Mouse (Mus musculus): Measurements from ENCODE around the gene Pdia5. TPM values are rescaled to one million over a fixed set of nuclear protein-coding genes. Genes with fewer than 3 reads are reported as not detected.
A peak's percentile ranks its signal among the peaks of the same experiment; 100 is the strongest.

The Pdia5 gene
- polyA plus RNA-seq, 1 experiment from 2014 or later: 13.9 TPM

GRCm38 (mm10) chr16:35477273-35477672 is 13.4 kb downstream of the Pdia5 start:
- Histone ChIP-seq H3K27me3 (no peaks in the 10 kb centered on the region), H3K4me3 (replicated peaks) (no peak overlapping the region), H3K9ac (replicated peaks) (no peak overlapping the region), H3K27ac (no peak overlapping the region), H3K36me3 (no peaks in the 10 kb centered on the region), H3K4me1 (replicated peaks) (0 out of 2 replicates have a peak, but pooled peaks cover 12% of the 10 kb centered on the region), H3K4me2 (replicated peaks) (no peak overlapping the region), H3K9me3 (no peaks in the 10 kb centered on the region)
- ATAC-seq: no peak
- WGBS: 71% methylated on average over 1 of the region's 1 CpGs

- Histone ChIP-seq H3K9ac (replicated peaks) (no peak overlapping the region), H3K4me1 (replicated peaks) (no peaks in the 10 kb centered on the region), H3K4me3 (replicated peaks) (no peak overlapping the region), H3K27me3 (no peaks in the 10 kb centered on the region), H3K36me3 (no peaks in the 10 kb centered on the region), H3K27ac (no peak overlapping the region), H3K4me2 (replicated peaks) (no peak overlapping the region), H3K9me3 (no peaks in the 10 kb centered on the region)
- 90% methylated on average over 14 of the region's 14 CpGs for WGBS
- ATAC-seq: no peak
Measured at GRCm38 (mm10) chr16:35472569-35473275, 18.0 kb downstream of the Pdia5 start.

GRCm38 (mm10) chr16:35471841-35472568 is 18.7 kb downstream of the Pdia5 start:
- 91% methylated on average over 17 of the region's 17 CpGs for WGBS
- no peak for ATAC-seq

GRCm38 (mm10) chr16:35470983-35471382 is 19.7 kb downstream of the Pdia5 start:
- Histone ChIP-seq H3K4me3 (replicated peaks) (no peak overlapping the region), H3K9ac (replicated peaks) (no peak overlapping the region), H3K36me3 (no peaks in the 10 kb centered on the region), H3K4me2 (replicated peaks) (no peak overlapping the region), H3K4me1 (replicated peaks) (no peaks in the 10 kb centered on the region), H3K9me3 (no peaks in the 10 kb centered on the region), H3K27me3 (no peaks in the 10 kb centered on the region), H3K27ac (no peak overlapping the region)
- 88% methylated on average over 8 of the region's 8 CpGs for WGBS
- ATAC-seq: no peak

More at GRCm38 (mm10) chr16:35471841-35472568, 18.7 kb downstream of the Pdia5 start:
- no peak overlapping the region for H3K27ac ChIP-seq
- H3K36me3 ChIP-seq: no peaks in the 10 kb centered on the region
- no peaks in the 10 kb centered on the region for H3K9me3 ChIP-seq
- H3K4me2 ChIP-seq (replicated peaks): no peak overlapping the region
- no peak overlapping the region for H3K4me3 ChIP-seq (replicated peaks)
- no peak overlapping the region for H3K9ac ChIP-seq (replicated peaks)
- H3K4me1 ChIP-seq (replicated peaks): no peaks in the 10 kb centered on the region
- H3K27me3 ChIP-seq: no peaks in the 10 kb centered on the region

- Histone ChIP-seq H3K27me3 (no peaks in the 10 kb centered on the region), H3K27ac (no peak overlapping the region), H3K4me3 (replicated peaks) (no peak overlapping the region), H3K4me1 (replicated peaks) (peaks cover 3% of the 10 kb centered on the region), H3K36me3 (no peaks in the 10 kb centered on the region), H3K4me2 (replicated peaks) (no peak overlapping the region), H3K9me3 (no peaks in the 10 kb centered on the region), H3K9ac (replicated peaks) (no peak overlapping the region)
- no peak for ATAC-seq
- 89% methylated on average over 8 of the region's 8 CpGs for WGBS
Measured at GRCm38 (mm10) chr16:35470096-35470495, 20.6 kb downstream of the Pdia5 start.

GRCm38 (mm10) chr16:35469016-35469415 is 21.7 kb downstream of the Pdia5 start:
- Histone ChIP-seq H3K4me2 (replicated peaks) (no peak overlapping the region), H3K4me3 (replicated peaks) (no peak overlapping the region), H3K4me1 (replicated peaks) (peaks cover 14% of the 10 kb centered on the region), H3K27ac (no peak overlapping the region), H3K27me3 (no peaks in the 10 kb centered on the region), H3K36me3 (no peaks in the 10 kb centered on the region), H3K9ac (replicated peaks) (no peak overlapping the region), H3K9me3 (no peaks in the 10 kb centered on the region)
- no peak for ATAC-seq
- 73% methylated on average over 6 of the region's 6 CpGs for WGBS

- ATAC-seq: no peak
- no peaks in the 10 kb centered on the region for H3K9me3 ChIP-seq
- WGBS: 89% methylated on average over 2 of the region's 2 CpGs
- H3K4me3 ChIP-seq (replicated peaks): no peak overlapping the region
- H3K27ac ChIP-seq: no peak overlapping the region
- peaks cover 14% of the 10 kb centered on the region for H3K4me1 ChIP-seq (replicated peaks)
- H3K4me2 ChIP-seq (replicated peaks): no peak overlapping the region
- no peaks in the 10 kb centered on the region for H3K27me3 ChIP-seq
- H3K9ac ChIP-seq (replicated peaks): no peak overlapping the region
- H3K36me3 ChIP-seq: no peaks in the 10 kb centered on the region
Measured at GRCm38 (mm10) chr16:35467044-35467443, 23.6 kb downstream of the Pdia5 start.

- Histone ChIP-seq H3K4me1 (replicated peaks) (peaks cover 14% of the 10 kb centered on the region), H3K36me3 (no peaks in the 10 kb centered on the region), H3K27ac (no peak overlapping the region), H3K27me3 (no peaks in the 10 kb centered on the region), H3K9me3 (no peaks in the 10 kb centered on the region), H3K4me3 (replicated peaks) (no peak overlapping the region), H3K4me2 (replicated peaks) (no peak overlapping the region), H3K9ac (replicated peaks) (no peak overlapping the region)
- WGBS: 87% methylated on average over 4 of the region's 4 CpGs
- ATAC-seq: no peak
Measured at GRCm38 (mm10) chr16:35465808-35466351, 24.8 kb downstream of the Pdia5 start.

- H3K9ac ChIP-seq (replicated peaks): peak overlapping the region; percentile 39; the same call in 1 of the 2 replicates
- 14% methylated on average over 12 of the region's 12 CpGs for WGBS
Measured at GRCm38 (mm10) chr16:35464686-35465308, 25.9 kb downstream of the Pdia5 start.

GRCm38 (mm10) chr16:35463708-35464107 is 27.0 kb downstream of the Pdia5 start:
- WGBS: 85% methylated on average over 10 of the region's 10 CpGs
- H3K36me3 ChIP-seq: no peaks in the 10 kb centered on the region
- no peak overlapping the region for H3K27ac ChIP-seq
- no peaks in the 10 kb centered on the region for H3K27me3 ChIP-seq
- H3K4me2 ChIP-seq (replicated peaks): no peak overlapping the region
- H3K4me3 ChIP-seq (replicated peaks): no peak overlapping the region
- H3K9me3 ChIP-seq: no peaks in the 10 kb centered on the region
- peaks cover 21% of the 10 kb centered on the region for H3K4me1 ChIP-seq (replicated peaks)
- ATAC-seq: no peak
- no peak overlapping the region for H3K9ac ChIP-seq (replicated peaks)

More at GRCm38 (mm10) chr16:35464686-35465308, 25.9 kb downstream of the Pdia5 start:
- no peaks in the 10 kb centered on the region for H3K36me3 ChIP-seq
- no peak overlapping the region for H3K4me3 ChIP-seq (replicated peaks)
- peaks cover 15% of the 10 kb centered on the region for H3K4me1 ChIP-seq (replicated peaks)
- H3K27ac ChIP-seq: peak overlapping the region; percentile 68
- no peaks in the 10 kb centered on the region for H3K27me3 ChIP-seq
- no peak overlapping the region for H3K4me2 ChIP-seq (replicated peaks)
- ATAC-seq: peak; percentile 76
- no peaks in the 10 kb centered on the region for H3K9me3 ChIP-seq

GRCm38 (mm10) chr16:35462955-35463354 is 27.7 kb downstream of the Pdia5 start:
- Histone ChIP-seq H3K4me2 (replicated peaks) (no peak overlapping the region), H3K9ac (replicated peaks) (no peak overlapping the region), H3K36me3 (no peaks in the 10 kb centered on the region), H3K4me3 (replicated peaks) (no peak overlapping the region), H3K9me3 (no peaks in the 10 kb centered on the region), H3K4me1 (replicated peaks) (peaks cover 21% of the 10 kb centered on the region), H3K27me3 (no peaks in the 10 kb centered on the region), H3K27ac (no peak overlapping the region)
- 79% methylated on average over 7 of the region's 7 CpGs for WGBS
- ATAC-seq: no peak

GRCm38 (mm10) chr16:35459584-35459983 is 31.1 kb downstream of the Pdia5 start:
- no peak for ATAC-seq
- Histone ChIP-seq H3K27ac (no peak overlapping the region), H3K36me3 (peaks cover 5% of the 10 kb centered on the region; the same call in 1 of the 2 replicates), H3K9ac (replicated peaks) (no peak overlapping the region), H3K4me1 (replicated peaks) (peaks cover 13% of the 10 kb centered on the region), H3K9me3 (no peaks in the 10 kb centered on the region), H3K4me3 (replicated peaks) (no peak overlapping the region), H3K27me3 (no peaks in the 10 kb centered on the region), H3K4me2 (replicated peaks) (no peak overlapping the region)
- WGBS: 30% methylated on average over 7 of the region's 7 CpGs
